Mouse (Mus musculus): ENCODE results near the gene March10.

March10 gene

DNA sequence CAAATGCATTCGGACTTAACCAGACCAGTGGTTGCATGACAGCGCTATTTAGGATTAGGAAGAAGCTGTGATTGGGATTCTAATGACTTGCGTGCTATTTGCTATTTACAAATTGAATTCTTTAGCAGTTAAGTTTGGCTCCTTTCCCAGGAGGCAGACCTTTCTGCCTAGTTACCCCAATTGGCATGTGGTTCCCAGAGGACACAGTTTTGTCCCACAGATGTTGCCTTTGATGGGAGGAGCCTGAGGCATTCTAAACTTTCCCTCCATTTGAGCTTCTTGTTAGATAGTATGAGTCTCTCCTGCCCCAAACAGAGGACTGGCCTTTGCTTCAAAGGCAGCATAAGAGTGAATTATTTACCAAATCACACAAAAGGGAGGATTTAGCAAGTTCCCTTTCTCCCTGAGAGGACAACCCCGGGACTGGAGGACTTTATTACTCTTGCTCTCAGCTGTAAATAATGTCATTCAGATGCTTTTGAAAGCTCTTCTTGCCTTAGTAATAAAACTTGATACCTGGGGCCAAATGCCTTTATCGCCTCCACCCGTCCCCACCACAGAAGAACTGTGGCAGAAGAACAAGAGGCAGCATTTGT is 48.6 kb downstream of the March10 start:
- DNase-seq (ENCODE audit: low spot score in 2 of 2) = no peak

DNA sequence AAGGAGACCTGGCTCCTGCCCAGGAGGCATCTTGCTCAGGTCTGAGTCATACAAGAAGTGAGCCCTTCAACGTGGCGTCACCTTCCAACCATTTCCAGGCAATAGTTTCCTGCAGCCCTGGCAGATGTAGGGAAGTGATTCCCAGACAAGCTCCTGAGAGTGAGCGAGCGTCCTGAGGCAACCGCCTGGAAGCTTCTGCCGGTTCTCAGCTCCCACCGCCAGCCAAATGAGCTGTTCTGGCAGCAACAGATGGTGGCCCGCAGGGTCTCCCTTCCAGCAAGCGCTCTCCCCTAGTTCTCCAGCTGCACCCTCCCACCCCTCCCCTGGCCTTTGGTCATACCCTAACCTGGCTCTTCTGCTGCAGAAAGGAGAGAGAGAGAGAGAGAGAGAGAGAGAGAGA is 54.2 kb downstream of the March10 start:
- no peak for DNase-seq (ENCODE audit: low spot score in 2 of 2)

DNA sequence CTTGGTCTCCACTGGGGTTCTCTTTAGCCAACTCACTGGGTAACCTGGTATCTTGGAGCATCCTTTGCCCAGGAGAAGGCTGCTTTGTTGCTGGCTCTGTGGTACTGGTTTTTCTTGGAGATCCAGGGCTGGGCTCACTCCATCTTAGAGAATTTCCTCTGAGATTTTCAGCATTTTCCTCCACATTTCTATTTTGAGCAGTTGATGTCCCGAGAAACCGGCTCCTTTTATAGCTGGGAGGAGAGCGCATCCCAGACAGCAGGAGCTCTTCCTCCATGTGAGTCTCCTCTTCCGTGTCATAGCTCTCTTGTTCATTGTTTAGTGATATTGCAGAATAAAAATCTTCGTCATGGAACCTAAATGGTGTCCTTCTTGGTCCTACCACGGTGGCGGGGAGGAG is 66.2 kb downstream of the March10 start:
- DNase-seq (ENCODE audit: low spot score in 2 of 2) = no peak

DNA sequence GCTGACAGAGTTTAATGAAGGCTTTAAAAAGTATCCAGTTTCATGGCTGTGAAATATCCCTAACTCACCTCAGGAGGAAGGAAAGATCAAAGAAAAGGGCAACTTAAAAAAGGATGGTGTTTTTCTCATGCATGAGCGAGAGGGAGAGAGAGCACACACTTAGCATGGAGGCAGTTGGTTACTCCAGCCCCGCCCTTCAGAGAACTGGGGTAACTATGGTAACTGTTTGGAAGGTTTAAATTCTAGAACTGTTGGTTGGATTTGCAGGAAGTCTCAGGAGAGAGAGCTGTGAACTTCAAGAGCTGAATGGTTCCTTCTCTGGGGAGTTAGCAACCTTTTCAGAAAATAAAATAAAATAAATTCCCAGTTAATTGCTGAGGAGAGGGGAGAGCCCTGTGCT is 67.9 kb downstream of the March10 start:
- no peak for DNase-seq (ENCODE audit: low spot score in 2 of 2)

DNA sequence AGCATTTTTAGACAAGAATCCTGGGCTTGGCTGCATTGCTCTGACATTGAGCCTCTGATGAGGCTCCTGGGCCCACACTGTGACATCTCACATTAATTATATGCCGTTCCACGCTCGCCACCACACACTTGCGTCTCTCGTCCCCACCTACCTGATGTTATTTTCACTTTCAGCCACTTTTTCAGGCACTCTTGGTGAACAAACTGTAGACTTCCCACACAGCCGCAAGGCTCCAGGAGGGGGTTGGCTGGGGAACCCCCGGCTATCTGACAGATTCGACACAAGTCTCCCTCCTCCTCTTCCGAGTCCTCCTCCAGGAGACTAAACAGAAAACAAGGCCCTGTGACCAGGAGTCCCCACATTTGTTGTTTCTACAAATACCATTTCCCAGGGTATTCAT is 71.3 kb downstream of the March10 start:
- DNase-seq (ENCODE audit: low spot score in 2 of 2) = no peak

DNA sequence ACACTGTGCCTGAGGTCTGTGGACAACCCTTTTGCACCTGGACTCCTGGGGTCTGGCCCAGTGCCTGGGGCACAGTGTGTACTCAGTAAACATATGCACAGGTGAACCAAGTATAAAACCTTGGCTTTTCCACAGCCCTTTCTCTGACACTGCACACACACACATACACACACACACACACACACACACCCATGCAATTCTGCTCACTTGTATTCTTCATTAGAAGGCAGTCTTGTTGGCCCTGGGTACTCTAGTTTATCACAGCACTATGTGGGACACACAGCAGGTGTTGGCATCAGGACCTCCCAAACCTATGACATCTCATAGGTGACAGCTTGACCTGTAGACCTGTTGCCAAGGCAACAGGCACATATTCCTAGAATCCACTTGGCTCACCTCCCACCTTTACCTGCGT is 80.7 kb downstream of the March10 start:
- no peak for DNase-seq (ENCODE audit: low spot score in 2 of 2)

DNA sequence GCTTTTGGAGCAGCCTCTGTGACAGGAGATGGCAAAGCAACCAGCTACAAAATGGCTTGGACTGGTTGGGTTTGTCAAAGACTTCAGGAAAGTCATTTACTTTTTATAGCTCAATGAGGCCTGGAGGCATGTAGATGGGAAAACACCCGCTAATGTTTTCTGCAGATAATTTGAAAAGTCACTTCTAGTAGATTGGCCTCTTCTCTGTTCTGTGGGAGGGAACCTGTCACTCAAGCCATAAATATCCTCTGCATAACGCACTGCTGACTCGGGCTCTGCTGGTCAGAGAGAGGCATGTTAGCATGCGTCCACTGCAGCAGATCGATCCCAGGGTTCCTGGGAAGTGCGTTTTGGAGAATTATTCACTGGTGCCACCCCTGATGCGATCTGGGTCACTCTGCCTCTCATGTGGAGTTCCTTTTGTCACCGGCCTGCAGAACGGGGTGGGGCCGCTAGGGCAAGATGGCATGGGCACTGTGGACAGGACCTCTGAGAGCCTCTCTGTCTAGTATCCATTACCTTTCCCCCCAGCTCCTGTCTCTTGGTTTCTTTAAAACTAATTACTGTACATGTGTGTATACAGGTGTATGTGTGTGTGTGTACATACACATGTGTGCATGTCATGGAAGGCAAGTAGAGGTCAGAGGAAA is 81.9 kb downstream of the March10 start:
- no peak for DNase-seq (ENCODE audit: low spot score in 2 of 2)

DNA sequence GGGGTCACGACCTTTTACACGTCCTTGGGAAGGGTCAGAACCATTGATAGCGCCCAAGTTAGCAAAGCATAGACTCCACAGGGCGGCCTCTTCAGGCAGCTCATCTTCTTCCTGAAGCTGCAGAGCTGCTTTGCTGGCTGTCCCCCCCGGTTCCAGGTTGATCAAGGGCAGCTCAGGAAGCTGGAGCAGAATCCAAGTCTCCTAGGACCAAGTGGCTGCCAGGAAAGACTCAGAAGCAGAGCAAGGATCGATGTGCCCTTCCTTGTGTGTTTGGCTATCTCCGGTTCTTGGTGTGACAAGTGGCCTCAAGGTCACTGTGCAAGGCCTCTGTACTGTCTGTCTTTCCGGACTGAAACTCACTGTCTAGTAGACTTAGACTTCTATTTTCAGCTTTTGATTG is 82.7 kb downstream of the March10 start:
- no peak for DNase-seq (ENCODE audit: low spot score in 2 of 2)

DNA sequence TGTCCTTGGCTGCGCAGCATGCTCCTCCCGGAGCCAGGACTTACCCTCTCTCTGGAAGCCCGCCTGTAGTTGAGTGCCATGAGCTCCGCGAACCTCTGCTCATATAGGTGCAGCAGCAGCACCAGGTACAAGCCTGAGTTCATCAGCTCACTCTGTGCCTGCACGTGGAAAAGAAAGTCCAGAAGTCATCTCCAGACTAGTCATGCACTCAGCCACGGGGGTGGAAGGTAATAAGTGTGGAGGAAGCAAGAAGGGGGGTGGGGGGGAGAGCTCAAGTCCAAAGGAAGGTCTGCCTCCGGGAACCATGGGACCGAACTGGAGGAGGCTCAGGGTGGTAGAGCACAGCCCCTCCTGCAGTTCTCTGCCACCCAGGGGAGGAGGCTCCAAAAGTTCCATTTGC is 84.7 kb downstream of the March10 start:
- DNase-seq (ENCODE audit: low spot score in 2 of 2) = no peak

DNA sequence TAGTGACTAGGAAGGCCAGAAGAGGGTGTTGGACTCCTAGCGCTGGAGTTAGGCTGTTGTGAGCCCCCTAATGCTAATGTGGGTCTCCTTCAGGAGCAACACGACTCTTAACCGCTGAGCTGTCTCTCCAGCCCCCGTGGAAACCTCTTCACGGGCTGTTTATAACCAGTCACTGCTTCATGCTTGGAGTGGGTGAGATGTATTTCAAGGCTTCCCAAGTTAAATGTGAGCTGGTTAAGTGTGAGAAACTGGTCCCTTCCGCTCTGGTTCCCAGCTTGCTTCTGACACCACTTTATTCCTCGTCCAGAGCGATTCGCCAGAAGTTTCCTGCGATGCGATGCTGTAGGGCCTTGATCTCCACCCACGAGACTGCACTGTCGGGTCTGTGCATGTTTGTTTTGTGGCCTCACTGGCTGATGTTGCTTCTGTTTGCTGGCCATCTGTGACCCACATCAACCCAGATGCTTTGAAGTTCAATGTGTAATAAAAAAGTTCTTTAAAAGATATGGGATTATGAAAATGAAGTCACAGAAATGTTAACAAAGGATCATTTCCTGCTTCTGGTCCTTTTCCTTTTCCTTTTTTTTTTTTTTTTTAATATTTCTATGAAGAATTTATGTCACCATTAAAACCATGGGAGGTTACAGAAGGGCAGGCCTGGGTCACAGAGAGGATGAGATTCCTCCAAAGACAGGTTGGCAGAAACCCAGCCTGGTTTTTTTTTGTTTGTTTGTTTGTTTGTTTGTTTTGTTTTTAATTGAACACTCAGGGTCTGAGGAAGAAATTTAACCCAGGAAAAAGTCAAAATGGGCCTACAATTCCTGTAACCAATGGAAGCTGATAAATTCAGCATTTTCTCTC is 86.8 kb downstream of the March10 start:
- peak; percentile 30 to 56 for DNase-seq (ENCODE audit: low spot score in 2 of 2)

DNA sequence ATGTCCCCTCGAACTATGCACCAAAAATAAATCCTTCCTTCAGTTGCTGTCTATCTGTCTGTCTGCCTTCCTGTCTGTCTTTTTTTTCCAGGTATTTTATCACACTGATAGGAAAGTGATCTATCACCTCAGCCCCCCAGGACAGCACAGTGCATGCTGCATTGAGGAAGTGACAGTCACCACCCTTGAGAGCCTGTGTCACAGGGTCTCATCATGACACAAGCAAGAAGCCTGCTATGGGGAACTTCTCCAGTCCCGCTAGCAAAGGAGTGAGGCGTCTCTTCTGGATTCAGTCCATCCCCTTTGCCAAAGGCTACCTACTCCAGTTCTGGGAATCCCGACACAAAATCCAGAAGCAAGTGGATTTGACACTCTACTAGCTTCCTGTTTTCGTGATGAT is 87.7 kb downstream of the March10 start:
- no peak for DNase-seq (ENCODE audit: low spot score in 2 of 2)

DNA sequence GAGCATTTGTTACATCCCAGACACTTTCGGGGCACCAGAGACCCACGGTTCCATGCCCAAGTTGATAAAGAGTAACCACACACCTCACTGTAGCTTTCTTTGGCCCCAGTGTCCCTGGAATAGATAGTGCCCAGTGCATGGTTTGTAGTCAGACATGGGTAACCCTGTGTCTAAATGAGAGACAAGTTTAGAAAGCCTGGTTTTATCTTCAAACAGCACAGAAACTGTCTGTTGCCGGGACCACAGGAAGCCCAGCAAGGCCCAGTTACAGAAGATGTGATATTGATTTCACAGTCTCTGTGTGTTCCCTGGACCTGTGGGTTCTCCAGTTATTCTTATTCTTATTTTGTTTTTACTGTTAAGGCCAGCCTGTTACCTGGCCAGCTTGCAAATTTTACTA is 89.4 kb downstream of the March10 start:
- DNase-seq (ENCODE audit: low spot score in 2 of 2) = no peak

DNA sequence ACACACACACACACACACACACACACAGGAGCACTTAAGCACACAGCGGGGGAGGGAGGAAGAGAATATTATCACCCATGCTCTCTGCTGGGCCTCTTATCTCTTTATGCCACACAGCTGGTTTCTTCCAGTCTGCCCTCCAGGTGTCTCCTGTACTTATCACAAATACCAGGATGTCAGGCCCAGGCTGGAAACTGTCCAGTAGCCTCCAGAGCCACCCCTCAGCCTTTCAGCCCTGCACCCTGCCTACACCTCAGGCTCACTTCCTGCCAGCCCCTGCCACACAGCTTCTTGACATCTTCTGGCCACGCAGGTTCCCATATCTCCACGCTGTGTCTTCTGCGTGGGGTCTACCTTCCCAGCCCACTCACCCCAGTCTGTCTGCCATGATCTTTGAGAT is 90.5 kb downstream of the March10 start:
- DNase-seq (ENCODE audit: low spot score in 2 of 2) = no peak

DNA sequence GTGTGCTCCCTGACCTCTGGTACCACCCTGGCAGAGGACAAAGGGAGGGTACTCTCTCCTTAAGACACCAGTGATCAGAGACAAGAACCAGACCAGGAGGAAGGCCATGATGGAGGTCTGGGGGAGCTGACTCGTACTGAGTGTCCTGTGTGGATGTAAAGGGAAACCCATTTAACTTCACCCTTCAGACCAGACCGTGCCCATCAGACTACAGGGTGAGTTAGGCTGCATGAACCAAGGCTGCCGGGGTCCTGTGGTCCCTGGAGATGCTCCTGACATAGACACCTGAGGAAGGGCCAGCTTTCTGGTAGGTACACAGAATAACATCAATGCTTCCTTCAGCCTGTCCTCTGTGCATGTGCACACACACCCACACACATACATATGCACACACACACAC is 90.9 kb downstream of the March10 start:
- DNase-seq (ENCODE audit: low spot score in 2 of 2) = no peak

DNA sequence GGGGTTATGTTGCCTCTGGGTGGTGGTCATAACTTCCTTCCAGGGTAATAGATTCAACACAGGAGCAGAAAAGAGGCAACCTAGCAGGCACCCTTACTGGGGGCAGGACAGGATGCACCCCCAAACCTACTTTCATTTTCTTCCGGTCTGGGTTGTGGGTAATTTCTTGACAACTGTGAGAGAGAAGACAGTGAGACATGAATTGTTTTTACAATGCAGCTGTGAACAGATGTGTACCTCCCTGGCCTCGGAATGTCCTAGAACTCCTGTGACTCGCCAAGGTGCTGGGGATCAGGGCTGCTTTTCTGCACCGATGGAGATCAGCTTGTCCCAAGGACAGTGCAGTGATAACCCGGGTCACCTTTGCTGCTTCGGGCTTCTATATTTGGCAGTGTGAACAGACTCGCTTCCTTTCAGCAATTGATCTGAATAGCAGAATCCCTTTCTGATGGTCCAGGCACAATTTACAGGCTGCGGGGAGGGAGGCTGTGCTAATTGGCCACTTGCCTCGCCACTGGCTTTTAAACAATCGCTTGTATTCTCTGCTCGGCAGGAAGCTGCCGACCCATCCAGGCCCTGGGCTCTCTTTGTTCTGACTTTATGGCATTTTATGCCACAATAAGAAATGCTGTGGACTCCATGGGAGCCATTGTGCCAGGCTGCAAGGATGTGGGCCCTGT is 92.0 kb downstream of the March10 start:
- DNase-seq (ENCODE audit: low spot score in 2 of 2) = peak; percentile 50 to 78

DNA sequence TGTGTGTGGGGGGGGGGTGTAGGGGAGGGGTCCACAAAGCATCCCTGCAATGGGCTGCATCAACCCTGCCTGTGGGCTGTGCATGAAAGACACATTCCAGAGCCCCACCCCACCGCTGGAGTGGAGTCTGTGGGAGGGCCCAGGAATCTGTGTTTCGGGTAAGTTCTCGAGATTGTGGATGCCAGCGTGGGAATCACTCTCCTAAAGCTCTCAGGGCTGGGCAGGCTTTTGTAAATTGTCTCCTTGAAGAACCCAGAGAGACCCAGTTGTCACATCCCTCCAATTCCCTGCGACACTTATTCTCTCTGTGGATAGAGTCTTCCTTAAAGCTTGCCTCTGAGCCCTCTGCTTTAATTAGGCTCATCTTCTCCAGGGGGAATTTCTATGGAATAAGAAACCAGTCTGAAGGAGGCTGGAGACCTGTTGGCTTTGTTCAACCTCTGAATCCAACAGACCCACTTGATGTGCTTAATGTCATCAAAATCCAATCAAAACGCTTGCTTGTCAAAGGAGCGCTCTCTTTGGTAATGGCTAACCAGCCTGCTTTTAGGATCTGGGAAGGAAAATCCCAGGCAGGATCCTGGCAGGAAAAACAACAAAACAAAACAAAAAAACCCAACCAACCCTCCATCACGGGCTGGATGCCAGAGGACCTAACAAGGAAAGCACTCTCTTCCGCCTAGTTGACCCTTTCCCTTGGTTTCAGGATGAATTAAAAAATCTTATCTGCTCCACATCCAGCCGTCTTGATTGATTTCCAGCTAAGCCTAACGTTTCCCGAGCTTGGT is 92.7 kb downstream of the March10 start:
- peak; percentile 46 to 68 for DNase-seq (ENCODE audit: low spot score in 2 of 2)

DNA sequence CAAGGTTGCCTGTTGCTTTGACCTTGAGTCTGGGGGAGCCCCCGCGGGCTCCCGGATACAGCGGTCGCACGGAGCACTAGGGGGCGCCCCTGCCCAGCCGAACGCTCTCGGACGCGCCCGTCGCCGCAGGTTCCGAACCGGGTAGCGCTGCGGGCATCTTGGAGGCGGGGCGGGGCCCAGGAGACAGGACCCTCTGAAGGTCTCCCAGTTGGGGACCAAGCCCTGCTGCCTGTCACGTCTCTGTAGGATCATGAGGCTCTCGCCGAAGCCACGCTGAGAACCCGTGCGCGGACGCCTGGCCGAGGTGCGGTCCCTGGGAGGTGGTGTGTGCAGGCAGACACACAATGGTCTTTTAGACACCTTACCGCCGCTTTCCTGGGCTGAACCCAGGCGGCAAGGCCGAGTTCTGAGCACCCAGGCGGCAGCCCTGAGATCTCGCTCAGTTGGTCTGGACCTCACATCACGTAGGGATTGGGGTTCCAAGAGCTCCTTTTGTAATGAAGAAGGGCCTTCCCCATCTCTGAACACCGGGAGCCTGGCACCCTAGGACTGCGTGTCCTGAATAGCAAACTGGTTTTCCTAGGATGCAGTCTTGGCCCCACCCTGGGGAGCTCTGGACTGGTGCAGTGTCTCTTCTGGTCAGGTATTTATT is 93.5 kb downstream of the March10 start:
- peak; percentile 77 to 81 for DNase-seq (ENCODE audit: low spot score in 2 of 2)

DNA sequence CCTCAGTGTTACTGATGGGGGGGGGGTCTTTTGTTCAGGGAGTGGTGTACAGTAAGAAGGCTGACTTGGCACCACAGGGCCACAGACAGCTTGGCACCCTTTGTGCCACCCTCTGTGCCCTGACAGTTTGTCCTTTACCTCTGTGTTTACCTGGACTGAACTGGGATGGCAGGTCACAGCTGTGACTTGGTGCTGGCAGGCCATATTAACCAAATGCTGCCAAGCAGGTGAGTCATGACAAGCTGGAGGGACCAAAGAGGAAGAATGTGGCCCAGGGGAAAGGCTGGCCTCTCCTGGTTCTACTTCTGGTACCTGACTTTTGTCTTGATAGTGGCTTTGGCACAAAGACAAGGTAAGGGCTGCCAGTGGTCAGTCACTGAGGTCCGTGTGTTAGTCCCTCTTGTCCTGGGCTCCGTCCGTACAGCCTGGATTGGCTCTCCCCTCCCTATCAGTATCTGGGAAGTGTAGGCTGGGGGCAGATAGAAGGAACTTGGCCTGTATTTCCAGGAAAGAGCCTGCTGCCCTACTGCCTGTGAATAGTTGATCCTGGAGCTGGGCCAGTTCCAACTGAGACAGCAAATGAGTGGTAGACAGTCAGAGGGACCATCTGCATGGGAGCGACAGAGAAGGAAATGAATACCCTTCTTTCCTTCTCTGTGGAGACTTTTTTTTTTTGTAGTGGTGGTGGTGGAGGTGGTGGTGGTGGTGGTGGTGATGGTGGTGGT is 94.3 kb downstream of the March10 start:
- DNase-seq (ENCODE audit: low spot score in 2 of 2) = no peak

DNA sequence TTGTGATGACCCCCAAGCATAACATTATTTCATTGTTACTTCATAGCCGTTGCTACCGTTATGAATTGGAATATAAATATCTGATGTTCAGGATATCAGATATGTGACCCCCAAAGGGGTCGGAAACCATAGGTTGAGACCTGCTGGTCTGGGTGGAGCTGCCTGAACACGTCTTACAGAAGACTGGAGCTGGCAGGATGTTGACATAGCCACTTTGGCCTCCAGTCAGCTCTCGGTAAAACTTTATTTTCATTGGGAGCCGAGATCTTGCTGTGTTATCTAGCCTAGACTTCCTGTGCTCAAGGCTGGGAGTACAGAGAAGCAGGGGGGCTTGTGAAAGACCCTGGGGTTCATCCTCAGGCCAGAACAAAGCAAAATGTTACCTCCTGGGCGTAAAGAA is 100.2 kb downstream of the March10 start:
- DNase-seq (ENCODE audit: low spot score in 2 of 2) = no peak

DNA sequence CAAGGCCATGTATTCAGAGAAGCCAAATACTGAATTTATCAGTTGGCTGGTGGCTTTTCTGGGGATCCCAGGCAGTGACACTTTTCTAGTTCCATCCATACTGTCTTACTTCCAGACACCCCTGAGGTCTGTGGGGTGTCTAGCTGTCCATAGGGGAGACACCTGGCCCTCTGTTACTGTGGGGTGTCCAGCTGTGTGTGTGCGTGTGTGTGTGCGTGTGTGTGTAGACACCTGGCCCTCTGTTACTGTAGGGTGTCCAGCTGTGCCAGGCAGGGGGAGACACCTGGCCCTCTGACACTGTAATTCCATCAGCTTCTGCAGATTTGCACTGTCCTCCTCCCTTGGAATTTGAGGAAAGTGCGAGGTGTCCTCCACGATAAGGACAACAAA is 102.6 kb downstream of the March10 start:
- DNase-seq (ENCODE audit: low spot score in 2 of 2) = no peak

Data from heart, adult 9 months (tissue).